Mouse (Mus musculus): ENCODE measurements around the gene Gdf3.
A peak's percentile ranks its signal among the peaks of the same experiment; 100 is the strongest.
"Not testable (repeated sequence)": the region's sequence is repeated elsewhere in the genome, so short reads cannot be mapped to it uniquely, and the experiment has no call there.

The Gdf3 gene

DNA sequence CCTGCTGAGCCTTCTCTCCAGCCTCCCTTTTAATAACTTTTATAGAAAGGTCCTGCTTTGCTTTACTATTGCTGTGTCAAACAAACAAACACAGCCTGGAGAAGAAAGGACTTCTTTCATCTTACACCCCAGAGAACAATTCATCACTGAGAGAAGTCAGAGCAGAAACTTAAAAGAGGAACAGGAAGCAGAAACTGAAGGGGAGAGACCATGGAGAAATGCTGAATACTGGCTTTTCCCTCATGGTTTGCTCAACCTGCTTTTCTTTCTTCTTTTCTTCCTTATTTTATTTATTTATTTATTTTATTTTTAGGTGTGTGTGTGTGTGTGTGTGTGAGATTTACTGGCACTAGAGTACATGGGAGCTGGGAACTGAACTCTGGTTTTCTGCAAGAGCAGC is 5.6 kb downstream of the Gdf3 start:
- DNase-seq: no peak

DNA sequence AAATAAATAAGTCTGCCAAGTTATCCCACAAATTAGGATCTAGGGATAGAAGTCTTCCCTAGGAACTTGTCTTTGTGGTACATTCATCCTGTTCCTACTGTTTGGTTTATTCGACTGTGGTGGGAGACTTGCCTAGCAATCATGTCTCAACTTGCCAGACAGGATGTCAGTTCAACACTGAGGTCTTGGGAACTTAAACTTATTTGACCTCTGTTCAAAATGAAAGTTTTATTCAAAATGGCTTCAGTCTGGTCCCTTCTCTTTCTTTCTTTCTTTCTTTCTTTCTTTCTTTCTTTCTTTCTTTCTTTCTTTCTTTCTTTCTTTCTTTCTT is 6.9 kb downstream of the Gdf3 start:
- no peak for DNase-seq

DNA sequence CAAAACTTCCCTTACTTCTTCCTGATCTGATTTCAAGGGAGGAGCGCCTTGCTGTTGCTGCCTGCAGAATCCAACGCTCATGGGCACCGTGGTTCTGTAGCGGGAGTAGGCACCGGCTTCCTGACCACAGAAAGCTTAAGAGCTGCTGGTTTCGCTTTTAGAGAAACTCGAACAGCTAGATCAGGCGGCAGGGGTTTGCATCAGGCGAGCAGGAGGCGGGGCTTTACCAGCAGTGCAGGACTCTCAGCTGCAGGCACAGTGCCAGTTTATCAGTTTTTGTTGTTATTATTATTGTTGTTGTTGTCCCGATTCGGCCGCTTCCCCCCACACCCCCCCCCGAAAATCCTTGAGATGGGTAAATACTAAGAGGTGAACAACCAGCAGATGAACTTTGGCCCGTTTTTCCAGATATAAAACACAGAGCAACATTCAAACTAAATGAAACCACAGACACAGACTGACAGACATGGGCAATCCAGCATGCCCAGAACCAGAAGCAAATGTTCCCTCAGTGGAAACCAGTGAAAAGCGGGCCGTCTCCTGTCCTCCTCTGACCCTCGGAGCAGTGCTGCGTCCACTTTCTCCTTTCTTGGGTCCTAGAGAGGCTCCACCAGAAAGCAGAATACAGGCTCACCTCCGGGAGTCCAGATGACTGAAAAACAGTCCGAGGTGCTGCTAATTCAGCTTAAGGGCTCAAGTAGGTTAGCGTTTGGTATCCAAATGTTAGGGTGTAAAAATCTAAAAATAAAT is 7.5 kb downstream of the Gdf3 start, which contains the start of gene Apobec1:
TSS of gene Apobec1 (minus strand) at position 203 of the 750 bp plus-strand sequence.
- DNase-seq: peak; percentile 7 to 9

DNA sequence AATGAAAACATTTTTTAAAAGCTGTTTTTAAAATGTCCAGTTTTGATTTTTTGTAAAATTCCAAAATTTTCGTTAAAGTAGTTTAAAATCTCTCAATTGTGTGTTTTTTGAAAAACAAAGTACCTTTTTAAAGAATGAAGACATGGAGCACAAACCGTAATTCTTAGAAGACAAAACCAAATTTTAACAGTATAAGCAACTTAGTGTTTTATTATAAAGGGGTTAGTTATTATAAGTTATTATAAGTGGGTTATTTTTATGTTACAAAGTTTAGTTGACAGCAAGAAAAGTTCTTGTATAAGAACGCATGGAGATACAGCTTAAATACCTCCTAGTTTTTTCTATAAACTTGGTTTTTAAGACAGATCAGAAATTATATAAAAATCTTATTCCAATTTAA is 8.3 kb downstream of the Gdf3 start:
- no peak for DNase-seq

DNA sequence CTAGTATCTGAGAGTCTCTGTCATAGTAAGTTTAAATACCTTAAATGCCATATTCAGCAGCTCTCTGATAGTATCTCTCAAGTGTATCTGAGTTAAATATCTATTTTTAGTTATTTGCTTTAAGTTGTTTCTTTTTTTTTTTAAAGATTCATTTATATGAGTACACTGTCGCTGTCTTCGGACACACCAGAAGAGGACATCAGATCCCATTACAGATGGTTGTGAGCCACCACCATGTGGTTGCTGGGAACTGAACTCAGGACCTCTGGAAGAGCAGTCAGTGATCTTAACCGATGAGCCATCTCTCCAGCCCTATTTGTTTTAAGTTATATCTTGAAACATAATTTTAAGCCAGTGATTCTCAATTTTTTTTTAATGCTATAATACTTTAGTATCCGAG is 8.9 kb downstream of the Gdf3 start:
- no peak for DNase-seq

DNA sequence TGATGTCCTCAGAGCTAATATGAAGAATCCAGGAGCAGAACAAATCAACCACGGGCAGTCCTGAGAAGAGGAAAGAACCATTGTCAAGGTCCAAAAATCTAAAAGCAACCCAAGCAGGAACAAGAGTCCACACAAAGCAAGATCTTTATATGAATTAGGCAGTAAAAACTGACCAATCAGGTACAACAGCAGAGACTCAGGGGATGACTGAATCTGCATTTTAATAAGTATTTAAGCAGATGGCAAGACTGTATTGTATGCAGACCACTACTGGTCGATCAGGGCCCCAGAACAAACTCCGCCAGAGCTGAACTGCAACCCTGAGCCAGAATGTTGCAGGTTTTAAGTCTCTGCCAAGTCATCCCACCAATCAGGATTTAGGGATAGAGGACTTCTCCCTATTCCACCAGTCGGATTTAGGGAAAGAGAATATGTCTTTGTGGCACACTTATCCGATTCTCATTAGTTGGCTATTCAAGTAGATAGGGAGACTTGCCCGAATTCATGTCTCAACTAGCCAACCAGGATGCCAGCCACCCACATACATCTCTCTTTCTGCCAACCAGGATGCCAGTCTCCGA is 9.7 kb downstream of the Gdf3 start:
- DNase-seq: no peak

DNA sequence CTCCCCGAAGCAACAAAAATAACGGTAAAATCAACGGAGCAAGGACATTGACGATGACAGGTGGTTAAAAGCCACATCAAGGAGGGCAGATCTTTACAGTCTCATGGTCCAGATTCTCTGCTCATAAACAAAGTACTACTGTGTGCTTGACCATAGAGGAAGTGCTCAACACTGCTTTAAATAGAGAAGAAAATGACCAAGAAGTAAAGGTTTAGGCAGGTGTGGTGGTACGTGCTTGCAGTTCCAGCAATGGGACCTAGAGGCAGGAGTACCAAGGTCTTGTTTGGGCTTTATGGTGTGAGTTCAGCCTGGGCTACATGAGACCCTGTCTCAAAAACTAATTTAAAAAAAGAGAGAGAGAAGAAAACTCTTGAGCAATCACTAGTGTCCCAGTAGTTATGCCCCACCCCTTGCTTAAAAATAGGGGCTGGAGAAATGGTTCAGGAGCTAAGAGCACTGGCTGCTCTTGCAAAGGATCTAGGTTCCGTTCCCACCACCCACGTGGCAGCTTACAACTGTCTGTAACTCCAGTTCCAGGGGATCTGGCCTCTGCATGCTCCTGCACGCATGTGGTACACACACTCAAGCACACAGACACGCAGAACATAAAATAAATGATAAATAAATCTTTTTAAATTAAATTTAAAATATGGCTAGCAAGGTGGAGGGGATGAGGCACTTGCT is 10.7 kb downstream of the Gdf3 start:
- DNase-seq: no peak

DNA sequence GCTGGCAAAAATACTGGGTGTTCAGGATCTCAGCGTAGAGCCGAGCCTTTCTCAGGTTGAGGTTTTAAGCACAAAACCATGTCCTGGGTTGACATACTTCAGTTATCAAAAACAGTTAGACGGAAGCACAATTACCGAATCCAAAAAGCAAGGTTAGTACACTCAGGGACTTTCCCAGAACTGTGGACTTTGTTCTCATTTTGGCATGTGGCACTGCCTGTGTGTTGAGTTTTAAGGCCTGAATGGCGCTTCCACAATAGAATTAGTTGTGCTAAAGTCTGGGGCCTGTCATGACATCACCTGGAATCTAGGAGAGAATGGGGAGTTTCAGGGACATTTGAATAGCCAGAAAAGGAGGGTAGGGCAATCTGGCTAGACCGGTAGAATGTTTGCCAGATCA is 11.5 kb downstream of the Gdf3 start:
- DNase-seq: no peak

DNA sequence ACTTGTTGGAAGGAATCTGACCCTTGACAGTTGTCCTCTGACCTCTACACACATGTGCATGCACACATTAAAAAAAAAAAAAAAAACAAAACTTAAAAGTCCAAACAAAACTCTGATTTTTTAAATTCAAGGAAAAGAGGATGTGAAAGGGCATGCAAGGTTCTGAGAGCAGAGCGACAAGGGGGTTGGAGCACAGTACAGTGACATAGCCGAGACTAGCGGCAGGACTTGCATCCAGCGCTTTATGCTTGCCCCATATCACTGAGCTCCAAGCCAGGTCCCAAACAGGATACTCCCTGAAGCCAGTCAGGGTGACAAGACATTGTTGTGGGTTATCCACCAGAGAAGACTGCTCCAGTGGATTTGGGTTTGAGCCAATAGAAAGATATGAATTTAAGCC is 11.9 kb downstream of the Gdf3 start:
- no peak for DNase-seq

DNA sequence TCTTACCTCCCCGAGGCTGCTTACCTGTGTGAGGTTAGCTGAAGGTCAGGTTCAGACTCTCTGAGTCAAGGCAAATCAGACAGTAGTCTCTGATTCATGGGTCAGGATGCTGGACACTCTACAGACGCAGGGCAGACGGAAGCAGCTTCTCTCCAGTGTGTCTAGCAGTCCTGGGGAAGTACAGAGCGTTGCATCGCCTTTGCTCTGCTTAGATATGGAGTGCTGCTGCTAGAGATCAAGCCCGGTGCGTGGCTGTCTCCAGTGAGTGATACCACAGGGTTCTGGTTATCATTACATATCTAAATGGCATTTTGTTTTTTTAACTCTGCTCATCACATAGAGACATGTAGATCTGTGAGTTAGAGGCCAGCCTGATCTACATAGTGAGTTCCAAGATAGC is 13.3 kb downstream of the Gdf3 start:
- no peak for DNase-seq

DNA sequence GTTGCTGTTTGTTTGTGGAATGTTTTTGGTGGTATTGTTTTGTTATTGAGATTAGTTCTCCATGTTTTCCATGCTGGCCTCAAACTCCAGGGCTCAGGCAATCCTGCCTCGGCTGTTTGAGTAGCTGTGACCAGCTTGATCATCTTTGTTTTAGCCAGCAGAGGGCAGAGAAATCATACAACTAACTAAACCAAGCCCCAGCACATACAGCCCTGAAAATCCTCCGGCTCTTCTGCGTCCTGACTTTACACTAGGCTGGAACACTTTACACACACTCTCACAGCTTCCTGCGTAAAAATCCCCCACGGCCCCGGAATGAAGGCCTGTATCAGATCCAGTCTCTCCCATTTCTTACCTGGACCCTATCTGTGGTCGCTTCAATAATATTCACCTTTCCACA is 14.2 kb downstream of the Gdf3 start:
- DNase-seq: no peak

DNA sequence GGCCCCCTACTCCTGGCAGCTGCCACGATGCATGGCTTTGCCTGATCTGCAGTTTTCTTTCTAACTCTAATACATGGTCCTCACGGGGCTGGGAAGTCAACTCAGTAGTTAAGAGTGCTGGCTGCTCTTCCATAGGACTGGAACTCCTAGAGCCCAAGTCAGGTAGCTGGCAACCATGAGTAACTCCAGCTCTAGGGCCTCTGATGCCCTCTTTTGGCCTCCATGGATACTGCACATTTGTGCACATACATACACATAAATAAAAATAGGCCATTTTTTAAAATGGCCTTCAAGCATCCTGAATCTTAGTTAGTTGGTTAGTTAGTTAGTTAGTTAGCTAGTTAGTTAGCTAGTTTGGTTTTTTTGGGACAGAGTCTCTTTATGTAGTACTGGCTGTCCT is 17.0 kb downstream of the Gdf3 start:
- no peak for DNase-seq

DNA sequence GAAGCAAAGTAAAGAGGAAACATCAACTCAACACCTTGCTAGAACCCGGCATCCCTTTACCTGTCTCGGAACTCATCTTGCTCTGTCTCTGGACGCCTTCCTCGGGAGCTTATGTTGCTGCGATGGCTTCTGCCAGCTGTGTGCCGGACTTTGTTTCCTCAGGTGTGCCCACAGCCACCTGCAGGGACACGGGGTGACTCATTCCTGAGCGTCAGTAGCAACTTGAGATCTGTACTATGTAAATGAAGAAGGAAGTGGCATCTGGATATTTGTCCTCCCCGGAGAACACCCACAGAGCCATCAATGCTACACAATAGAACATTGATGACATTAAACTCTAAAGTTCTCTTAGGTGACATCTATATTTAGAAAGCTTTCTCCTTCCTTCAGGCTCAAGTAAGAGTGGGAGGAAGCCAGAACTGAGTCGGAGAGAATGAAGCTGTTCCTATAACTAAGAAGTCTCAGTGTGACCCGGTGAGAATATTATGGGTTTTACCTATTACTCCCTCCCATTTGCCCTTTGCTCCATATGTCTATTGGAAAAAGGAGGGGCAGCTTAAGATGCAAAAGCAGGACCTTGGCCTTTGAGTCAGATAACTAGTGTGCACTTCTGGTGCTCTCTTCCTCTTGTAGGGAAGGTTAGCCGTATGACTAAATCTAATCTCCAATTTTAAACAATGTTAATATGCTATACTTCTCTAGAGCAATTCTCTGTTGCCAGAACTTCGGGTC is 18.7 kb downstream of the Gdf3 start:
- no peak for DNase-seq

DNA sequence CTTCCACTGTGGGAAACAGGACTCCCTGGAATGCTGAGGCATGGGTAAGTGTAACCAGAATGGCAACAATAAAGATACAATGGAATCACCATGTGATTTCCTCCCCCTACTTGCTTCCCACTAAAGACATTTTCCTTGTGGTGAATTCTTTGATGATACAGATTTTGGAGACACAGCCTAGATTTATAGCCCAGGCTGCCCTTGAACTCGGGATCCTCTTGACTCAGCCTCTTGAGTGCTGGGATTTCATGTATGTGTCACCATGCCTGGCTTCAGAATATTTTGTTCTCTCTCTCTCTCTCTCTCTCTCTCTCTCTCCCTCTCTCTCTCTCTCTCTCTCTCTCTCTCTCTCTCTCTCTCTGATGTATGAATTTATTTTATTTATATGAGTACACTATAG is 30.8 kb downstream of the Gdf3 start:
- DNase-seq: no peak

DNA sequence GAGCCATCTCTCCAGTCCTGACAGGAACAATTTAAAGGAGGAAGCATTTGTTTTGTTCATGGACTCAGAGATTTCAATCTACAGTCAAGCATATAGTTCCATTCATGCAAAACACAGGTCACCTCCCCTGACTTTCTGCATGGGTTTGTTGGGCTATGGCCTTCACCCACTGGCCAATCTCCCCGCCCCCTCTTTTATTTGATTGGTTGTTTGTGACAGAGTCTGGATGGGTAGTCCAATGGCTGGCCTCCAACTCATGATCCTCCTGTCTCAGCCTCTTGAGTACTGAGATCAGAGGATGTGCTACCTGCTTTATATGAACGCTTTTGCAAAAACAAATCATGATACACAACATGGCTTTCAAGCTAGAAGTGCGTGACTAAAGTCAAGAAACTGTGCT is 32.9 kb downstream of the Gdf3 start:
- DNase-seq: no peak

DNA sequence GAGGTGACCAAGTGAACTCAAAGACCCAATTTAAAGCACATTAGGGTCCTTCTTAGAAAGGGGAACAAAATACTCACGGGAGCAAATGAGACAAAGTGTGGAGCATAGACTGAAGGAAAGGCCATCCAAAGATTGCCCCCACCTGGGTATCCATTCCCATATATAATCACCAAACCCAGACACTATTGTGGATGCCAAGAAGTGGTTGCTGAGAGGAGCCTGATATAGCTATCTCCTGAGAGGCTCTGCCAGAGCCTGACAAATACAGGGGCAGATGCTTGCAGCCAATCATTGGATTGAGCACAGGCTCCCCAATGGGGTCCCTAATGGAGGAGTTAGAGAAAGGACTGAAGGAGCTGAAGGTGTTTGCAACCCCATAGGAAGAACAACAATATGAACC is 34.9 kb downstream of the Gdf3 start:
- DNase-seq: not testable (repeated sequence)

DNA sequence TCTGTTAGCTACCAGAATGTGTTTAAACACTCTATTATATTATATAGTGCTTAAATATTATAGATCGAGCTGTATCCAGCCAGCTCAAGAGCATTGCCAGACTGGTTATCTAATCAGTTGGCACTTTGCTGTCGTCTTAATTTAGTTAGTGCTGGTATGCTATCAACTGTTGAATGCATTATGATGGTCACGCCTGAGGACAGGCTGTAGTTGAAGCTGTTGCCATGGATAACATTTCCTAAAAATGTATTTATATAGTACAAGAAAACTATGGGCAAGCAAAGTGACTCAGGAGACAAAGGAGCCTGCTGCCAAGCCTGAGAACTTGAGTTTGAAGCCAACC is 38.3 kb downstream of the Gdf3 start:
- no peak for DNase-seq

DNA sequence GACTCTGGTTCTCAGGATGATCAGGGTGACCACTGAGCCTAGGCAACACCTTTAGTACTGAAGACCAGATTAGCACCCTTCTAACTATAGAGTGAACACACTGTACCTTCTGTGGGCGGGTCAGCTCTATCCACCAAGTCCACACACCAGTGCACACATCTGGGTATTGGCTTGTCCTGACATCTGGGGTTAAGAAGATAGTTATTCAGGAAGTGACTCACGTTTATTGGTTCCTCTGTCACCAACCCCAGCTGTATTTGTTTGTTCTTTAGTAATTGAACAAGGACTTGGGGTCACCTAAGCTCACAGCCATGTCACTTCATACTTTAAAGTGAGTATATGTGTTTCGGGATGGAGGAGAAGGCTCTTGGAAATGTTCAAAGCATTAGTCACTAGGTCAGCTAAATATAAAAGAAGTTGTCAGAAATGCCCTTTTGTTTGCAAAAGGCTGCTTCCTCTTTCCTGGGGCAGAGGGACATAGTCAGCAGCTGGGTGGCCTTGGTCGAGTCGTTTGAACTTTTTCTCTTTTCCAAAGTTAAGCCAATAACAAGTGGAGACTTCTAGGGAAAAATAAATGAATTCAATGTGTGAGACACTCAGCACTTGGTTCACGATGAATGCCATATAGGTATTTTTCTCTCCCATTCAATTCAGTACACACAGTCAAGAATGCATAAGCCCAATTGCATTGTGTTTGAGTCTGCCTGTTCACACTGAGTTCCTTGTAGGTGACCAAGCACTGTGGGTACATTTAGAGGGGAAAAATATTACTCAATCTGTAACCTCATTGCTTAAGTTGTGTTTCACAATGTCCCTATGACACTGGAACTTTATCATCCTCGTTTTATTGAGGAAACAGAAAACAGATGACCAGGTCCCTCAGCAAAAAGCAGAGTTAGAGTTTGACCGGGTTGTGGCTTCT is 38.9 kb downstream of the Gdf3 start:
- no peak for DNase-seq

DNA sequence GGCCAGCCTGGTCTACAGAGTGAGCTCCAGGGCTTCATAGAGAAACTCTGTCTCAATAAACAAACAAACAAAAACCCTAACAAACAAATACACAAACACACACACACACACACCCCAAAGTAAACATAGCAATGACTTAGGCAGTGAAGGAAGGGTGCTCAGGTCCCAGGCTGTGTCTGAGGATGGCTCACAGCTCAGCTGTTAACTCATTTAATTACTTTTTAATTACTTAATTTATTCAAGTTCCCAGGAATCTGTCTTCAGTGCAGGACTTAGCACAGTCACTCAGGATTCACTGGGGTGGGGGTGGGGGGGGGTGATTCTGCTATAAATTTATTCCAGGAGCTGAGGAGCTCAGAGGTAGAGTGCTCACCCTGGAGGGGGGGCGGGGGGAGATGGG is 40.1 kb downstream of the Gdf3 start:
- DNase-seq: no peak

DNA sequence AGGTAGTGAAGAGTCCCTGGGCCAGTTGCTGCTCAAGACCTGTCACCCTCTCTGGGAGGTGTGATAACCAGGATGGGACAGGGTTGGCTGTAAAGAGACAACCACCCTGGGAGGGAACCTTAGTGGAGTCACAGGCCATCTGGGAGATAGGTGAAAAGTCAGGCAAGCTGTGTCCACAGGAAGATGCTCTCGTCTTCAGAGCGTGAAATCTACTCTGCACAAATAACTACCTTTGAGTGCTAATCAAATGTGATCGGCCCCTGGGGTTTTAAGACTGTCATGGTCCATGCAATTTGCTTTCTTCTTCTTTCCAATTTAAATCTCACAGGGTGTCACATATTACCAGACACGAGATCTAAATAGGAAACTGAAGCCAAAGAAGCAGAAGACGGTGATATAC is 40.8 kb downstream of the Gdf3 start:
- no peak for DNase-seq

DNA sequence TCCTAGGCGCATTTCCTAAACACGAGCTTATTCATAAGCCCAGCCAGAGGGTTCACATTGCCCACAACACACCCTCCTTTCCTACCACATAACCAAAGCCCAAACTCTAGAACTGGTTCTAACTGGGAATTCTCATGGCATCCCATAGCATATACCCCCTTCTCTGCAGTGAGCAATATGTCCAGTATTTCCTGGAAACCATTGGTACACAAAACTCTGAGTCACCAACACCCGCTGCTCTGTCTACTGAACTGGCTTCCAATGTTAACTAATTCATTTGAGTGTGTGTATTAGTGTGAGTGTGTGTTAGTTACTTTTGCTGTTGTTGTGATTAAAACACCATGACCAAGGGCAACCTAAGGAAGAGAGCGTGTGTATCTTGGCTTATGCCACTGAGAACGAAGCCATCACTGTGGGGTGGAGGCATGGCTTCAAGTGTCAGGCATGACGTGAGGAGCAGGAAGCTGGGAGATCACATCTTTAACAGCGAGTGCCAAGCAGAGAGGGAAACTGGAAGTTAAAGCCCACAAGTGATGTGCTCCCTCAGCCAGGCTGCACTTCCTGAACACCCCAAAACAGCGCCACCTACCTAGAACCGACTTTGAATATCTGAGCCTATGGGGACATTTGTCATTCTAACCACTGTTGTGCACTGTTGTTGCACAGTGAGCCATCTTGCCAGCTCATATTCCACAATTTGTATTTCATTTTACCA is 44.7 kb downstream of the Gdf3 start:
- no peak for DNase-seq

DNA sequence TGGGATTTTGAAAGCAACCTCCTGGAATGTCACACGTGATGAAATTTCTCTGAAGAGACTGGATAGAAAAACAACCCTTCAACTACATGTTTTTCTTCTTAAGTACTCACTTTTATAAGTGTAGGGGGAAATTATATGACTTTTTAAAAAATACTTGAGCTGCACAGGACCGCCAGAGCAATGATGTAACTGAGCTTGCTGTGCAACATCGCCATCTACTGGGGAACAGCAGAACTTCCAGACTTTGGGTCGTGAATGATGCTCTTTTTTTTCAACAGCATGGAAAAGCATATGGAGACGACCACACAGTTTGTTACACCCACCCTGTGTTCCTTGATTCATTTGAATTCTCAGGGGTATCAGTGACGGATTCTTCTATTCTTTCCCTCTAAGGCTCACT is 47.4 kb downstream of the Gdf3 start:
- DNase-seq: peak; percentile 41 to 63
